Mouse (Mus musculus) thymus, adult 2 months (tissue): ENCODE data around the gene Lctl. TPM values are rescaled to one million over a fixed set of nuclear protein-coding genes. Genes with fewer than 3 reads are reported as not detected.

Source experiments
- DNase-seq: peaks from one replicate; pipeline ENCODE4 v3.0.0; 2021
- H3K27ac ChIP-seq: fragments of 200-500 bp; 2 replicates; pipeline ENCODE4 v1.5.1; 2012; ENCODE audit warnings: low read length, control low read depth; ENCODE audit not compliant: control insufficient read depth, insufficient read depth
- H3K27me3 ChIP-seq: fragments of 200-500 bp; 2 replicates; pipeline ENCODE4 v1.6.1; 2012; ENCODE audit warnings: mild to moderate bottlenecking, low read length, moderate library complexity, mixed read lengths; ENCODE audit not compliant: control insufficient read depth, insufficient read depth
- H3K36me3 ChIP-seq: fragments of 200-500 bp; 2 replicates; pipeline ENCODE4 v1.6.1; 2012; ENCODE audit warnings: mild to moderate bottlenecking, low read length, moderate library complexity; ENCODE audit not compliant: control insufficient read depth, insufficient read depth
- H3K4me1 ChIP-seq: fragments of 200-500 bp; replicated peaks from 2 replicates; pipeline ENCODE4 v1.6.1; 2012; ENCODE audit warnings: low read length; ENCODE audit not compliant: control insufficient read depth, insufficient read depth
- H3K4me3 ChIP-seq: fragments of 200-500 bp; 2 replicates; pipeline ENCODE4 v1.5.1; 2012; ENCODE audit warnings: mild to moderate bottlenecking, low read length, control low read depth, moderate library complexity; ENCODE audit not compliant: control insufficient read depth, insufficient read depth
- CTCF ChIP-seq: fragments of 200-500 bp; IDR thresholded peaks from 2 replicates; pipeline ENCODE4 v1.5.1; 2012; ENCODE audit warnings: mild to moderate bottlenecking, control low read depth, low read length, moderate library complexity, borderline replicate concordance; ENCODE audit not compliant: control insufficient read depth, poor library complexity, insufficient read depth; ENCODE audit errors: extremely low read depth
- POLR2A ChIP-seq: fragments of 200-500 bp; IDR thresholded peaks from 2 replicates; pipeline ENCODE4 v1.6.1; 2012; ENCODE audit warnings: mild to moderate bottlenecking, low read length, control low read depth, moderate library complexity; ENCODE audit not compliant: control insufficient read depth, poor library complexity, insufficient read depth; ENCODE audit errors: extremely low read depth
- WGBS: fragments of 180-500 bp; shearing (Covaris S2); methylation state at CpG from one replicate; pipeline ENCODE4 v1.1.7; 2018; 5-methylcytosine and 5-hydroxymethylcytosine counted together
- polyA plus RNA-seq: library from polyadenylated mRNA; depleted of rRNA; stranded (reverse); fragments of >200 nt; gene quantifications from 2 replicates; pipeline ENCODE4 v1.2.3, GENCODE M21; 2012

Gene Lctl
- polyA plus RNA-seq, 1 experiment: 2.7 TPM

DNA sequence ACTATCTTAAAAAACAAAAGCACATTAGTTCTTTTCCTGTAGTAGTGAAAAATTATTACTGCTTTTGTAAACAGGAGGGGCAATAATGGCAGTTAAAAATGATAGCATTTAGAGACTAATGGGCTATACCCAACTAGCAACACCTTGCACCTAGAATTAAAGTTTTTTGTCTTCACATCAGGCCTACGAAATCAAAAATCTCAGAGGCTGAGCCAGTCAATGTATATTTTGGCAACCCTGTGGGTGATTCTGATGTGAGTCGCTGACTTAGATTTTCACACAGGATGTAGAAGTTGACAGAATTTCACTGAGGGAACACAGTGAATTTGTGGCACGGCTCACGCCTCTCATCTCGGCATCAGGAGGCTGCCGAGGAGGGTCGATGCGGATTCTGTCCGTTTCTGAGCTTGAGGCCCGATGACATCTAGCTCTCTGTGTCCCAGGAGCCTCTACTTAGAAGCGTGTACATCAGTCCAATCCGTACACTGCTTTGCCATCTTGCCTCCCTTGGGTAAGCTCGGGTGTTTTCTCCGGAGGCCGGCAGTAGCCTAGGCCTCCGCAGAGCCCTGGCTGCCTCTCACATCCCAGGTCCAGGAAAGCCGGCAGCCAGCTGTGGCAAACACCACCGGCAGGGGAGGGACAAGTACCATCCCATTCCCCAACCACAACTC, 55.3 kb downstream of the Lctl start:
- peaks cover 22% of the 10 kb centered on the region for H3K36me3 ChIP-seq
- no peak for DNase-seq
- 5% methylated on average over 18 of the region's 18 CpGs for WGBS
- H3K27me3 ChIP-seq: no peaks in the 10 kb centered on the region
- peak overlapping the region; percentile 97 for H3K4me3 ChIP-seq
- no peak for TF ChIP-seq POLR2A
- no peak for TF ChIP-seq CTCF
- H3K4me1 ChIP-seq: peaks cover 4% of the 10 kb centered on the region
- no peak overlapping the region for H3K27ac ChIP-seq

DNA sequence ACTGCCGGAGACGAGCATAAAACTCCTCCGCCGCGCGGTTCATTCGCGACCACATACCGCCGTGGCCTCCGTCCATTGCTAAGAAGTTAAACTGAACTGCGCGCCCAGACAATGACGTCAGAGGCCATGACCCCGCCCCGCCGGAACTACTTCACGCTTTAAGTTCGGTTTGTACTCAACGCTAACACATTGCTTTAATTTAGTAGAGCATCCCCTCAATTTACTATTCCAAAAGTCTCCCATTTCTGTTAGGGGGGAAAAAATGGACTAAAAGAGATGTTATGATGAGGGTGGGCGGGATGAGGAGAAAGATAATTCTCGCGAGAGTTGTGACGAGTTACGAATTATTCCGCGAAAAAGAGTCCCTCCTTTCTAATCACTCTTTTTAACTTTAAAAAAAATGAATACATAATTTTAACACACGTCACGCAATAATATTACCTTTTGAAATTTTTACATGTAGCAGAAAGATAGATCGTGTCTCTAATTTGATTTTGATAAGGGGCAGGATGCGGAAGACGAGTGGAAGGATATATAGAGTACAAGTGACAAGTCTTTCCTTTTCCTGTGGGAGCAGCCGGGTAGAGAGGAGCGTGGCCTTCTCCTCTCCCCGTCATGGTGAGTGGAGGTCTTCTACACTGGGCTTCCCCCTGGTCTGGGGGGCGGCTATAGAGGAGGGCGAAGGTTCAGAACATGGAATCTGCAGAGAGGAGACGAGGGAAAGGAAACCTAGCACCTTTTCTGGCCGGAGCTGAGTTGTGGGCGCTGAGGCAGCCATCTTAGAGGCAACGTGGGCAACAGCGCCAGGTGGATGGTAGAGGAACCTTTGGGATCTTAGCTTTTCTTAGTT, 56.1 kb downstream of the Lctl start, which contains the start of the genes Zwilch and Rpl4:
TSS of gene Zwilch (minus strand) at position 289 of the 850 bp plus-strand sequence.
TSS of gene Rpl4 (plus strand) at position 560 of the 850 bp plus-strand sequence.
- Histone ChIP-seq H3K27ac (peak within 1 kb of the TSS; percentile 74), H3K4me1 (peaks cover 4% of the 10 kb centered on the region), H3K27me3 (no peaks in the 10 kb centered on the region), H3K4me3 (peak within 1 kb of the TSS; percentile 97), H3K36me3 (peaks cover 30% of the 10 kb centered on the region)
- WGBS: under 1% methylated on average over 42 of the region's 42 CpGs
- TF ChIP-seq CTCF (no peak), POLR2A (peak; percentile 62; the same call in 1 of the 2 replicates)
- DNase-seq: peak; percentile 77

DNA sequence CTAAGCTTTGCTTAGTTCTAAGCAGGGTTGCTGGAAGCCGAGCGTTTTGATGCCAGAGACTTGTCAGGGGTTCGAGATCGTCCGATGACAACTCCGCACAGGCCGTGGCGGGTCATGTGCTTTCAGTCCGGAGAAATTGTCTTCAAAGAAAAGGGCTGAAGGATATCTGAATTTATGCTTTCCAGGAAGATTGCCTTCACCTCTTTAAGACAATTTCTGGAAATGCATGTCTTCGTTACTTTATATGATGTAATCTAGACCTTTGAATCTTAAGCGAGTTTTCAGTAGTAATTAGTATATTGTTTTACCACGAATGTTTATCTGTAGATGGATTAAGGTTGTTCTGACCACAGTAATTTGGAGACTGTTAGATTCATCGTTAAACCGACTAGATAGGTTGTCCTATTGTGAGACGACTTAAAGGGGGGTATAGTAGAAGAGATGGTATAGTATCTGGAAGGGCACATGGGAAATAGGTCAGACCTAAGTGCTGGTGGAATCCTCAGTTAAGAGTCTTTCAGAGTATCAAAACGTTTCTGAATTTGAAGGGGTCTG, 56.8 kb downstream of the Lctl start:
- Histone ChIP-seq H3K4me3 (peak overlapping the region; percentile 83), H3K27me3 (no peaks in the 10 kb centered on the region), H3K4me1 (peaks cover 4% of the 10 kb centered on the region), H3K36me3 (peaks cover 35% of the 10 kb centered on the region), H3K27ac (no peak overlapping the region)
- no peak for DNase-seq
- TF ChIP-seq CTCF (no peak), POLR2A (no peak; the same call in 1 of the 2 replicates)
- under 1% methylated on average over 16 of the region's 16 CpGs for WGBS

DNA sequence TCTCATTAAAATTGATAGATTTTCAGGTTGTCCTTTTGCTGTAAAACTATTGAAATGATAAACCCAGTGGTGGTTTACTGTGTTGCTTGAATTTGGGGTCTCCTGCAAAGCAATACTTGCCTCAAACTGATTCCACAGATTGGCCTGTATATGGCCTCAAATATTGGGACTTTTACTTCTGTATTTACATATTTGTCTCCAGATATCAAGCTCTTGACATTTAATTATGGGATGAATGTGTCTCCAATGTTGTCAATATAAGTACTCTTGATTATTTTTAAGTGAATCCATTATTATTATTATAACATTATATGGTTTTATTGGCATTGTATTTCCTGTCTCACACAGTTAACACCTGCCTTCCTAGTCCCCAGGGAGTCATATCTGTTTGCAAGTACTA, 57.4 kb downstream of the Lctl start:
- TF ChIP-seq CTCF (no peak), POLR2A (no peak)
- peaks cover 35% of the 10 kb centered on the region for H3K36me3 ChIP-seq
- DNase-seq: no peak
- H3K4me3 ChIP-seq: no peak overlapping the region
- H3K27ac ChIP-seq: no peak overlapping the region
- H3K4me1 ChIP-seq: peaks cover 4% of the 10 kb centered on the region
- H3K27me3 ChIP-seq: no peaks in the 10 kb centered on the region

DNA sequence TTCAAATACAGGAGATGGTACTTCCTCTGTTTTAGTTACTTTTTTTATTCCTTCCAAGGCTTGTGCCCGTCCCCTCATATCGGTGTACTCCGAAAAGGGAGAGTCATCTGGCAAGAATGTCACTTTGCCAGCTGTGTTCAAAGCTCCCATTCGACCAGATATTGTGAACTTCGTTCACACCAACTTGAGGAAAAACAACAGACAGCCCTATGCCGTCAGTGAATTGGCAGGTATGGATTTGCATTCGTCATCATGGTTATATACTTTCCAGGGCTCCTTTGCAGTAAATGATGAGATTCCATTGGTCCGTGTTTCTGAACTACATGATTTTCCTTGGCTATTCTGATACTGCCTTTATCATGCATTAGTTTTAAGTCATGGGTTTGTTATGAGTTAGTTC, 57.8 kb downstream of the Lctl start:
- H3K27ac ChIP-seq: no peak overlapping the region
- H3K27me3 ChIP-seq: no peaks in the 10 kb centered on the region
- WGBS: 80% methylated on average over 8 of the region's 8 CpGs
- TF ChIP-seq CTCF (no peak), POLR2A (no peak)
- DNase-seq: no peak
- peaks cover 35% of the 10 kb centered on the region for H3K36me3 ChIP-seq
- H3K4me3 ChIP-seq: no peak overlapping the region
- H3K4me1 ChIP-seq: peaks cover 4% of the 10 kb centered on the region

DNA sequence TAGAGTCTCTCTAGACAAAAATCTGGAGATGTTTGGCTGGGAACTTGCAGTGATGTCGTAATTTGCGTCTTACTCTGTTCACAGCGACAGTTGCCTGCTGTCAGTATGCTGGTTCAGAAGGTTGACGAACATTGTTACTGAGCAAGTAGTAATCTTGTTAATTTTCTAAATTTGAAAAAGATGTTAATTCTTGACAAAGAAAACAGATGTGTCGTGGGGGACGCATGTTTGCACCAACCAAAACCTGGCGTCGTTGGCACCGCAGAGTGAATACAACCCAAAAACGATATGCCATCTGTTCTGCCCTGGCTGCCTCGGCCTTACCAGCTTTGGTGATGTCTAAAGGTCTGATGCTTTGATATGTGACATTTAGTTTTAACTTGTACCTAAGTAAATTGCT, 58.4 kb downstream of the Lctl start:
- Histone ChIP-seq H3K4me3 (no peak overlapping the region), H3K4me1 (peaks cover 7% of the 10 kb centered on the region), H3K27ac (no peak overlapping the region), H3K27me3 (no peaks in the 10 kb centered on the region), H3K36me3 (peaks cover 35% of the 10 kb centered on the region)
- TF ChIP-seq CTCF (no peak), POLR2A (no peak)
- WGBS: 97% methylated on average over 11 of the region's 11 CpGs
- no peak for DNase-seq
